29 mouse cellular contexts compared by ENCODE assay signal in genomic region chr14:21455654-21456350, GRCm38 (mm10). TPM values are rescaled to one million over a fixed set of nuclear protein-coding genes. Genes with fewer than 3 reads are reported as not detected.
A peak's percentile ranks its signal among the peaks of the same experiment; 100 is the strongest.
DNase-seq lines count a peak whose midpoint lies in the region; ATAC-seq and TF ChIP-seq lines count a peak whose summit lies in the region.
"Had no signal": no experiment of that assay in that cellular context is flagged by ENCODE, and none has a peak within 500 bp of the region (broad histone marks: within the 10 kb centered on the region; RNA-seq: fewer than 3 reads in every experiment).

No protein-coding gene starts in this region.

- no peaks in the 10 kb centered on the region for H3K4me1 ChIP-seq in kidney, embryonic 16.5 days (ENCODE audit: insufficient read depth, low read length)
- no peaks in the 10 kb centered on the region for H3K4me1 ChIP-seq in intestine, embryonic 15.5 days (replicated peaks)
- H3K4me1 ChIP-seq in intestine, postnatal 0 days (replicated peaks; ENCODE audit: control insufficient read depth, insufficient read depth, low read length): 0 out of 2 replicates have a peak, but pooled peaks cover 5% of the 10 kb centered on the region
- no peaks in the 10 kb centered on the region for H3K4me1 ChIP-seq in stomach, postnatal 0 days (replicated peaks; ENCODE audit: control insufficient read depth, insufficient read depth)
- H3K4me1 ChIP-seq in forebrain, postnatal 0 days (ENCODE audit: insufficient read depth): no peaks in the 10 kb centered on the region
- H3K4me1 ChIP-seq: forebrain, embryonic 12.5 days; forebrain, embryonic 15.5 days had no signal

- no peaks in the 10 kb centered on the region for H3K9me3 ChIP-seq in kidney, embryonic 16.5 days (ENCODE audit: low read length)
- no peaks in the 10 kb centered on the region for H3K9me3 ChIP-seq in intestine, embryonic 15.5 days
- H3K9me3 ChIP-seq in intestine, postnatal 0 days (ENCODE audit: control insufficient read depth): no peaks in the 10 kb centered on the region
- H3K9me3 ChIP-seq in stomach, postnatal 0 days (ENCODE audit: control insufficient read depth, low read length): no peaks in the 10 kb centered on the region
- H3K9me3 ChIP-seq in forebrain, postnatal 0 days (ENCODE audit: low read length): no peaks in the 10 kb centered on the region
- H3K9me3 ChIP-seq: embryonic facial prominence, embryonic 10.5 days; embryonic facial prominence, embryonic 13.5 days; forebrain, embryonic 12.5 days; forebrain, embryonic 15.5 days; G1E; heart, embryonic 10.5 days; heart, embryonic 13.5 days had no signal

- 90% methylated on average over 7 of the region's 7 CpGs for WGBS in kidney, embryonic 16.5 days
- 85% methylated on average over 7 of the region's 7 CpGs for WGBS in intestine, embryonic 15.5 days
- 72% methylated on average over 7 of the region's 7 CpGs for WGBS in intestine, postnatal 0 days
- 86% methylated on average over 7 of the region's 7 CpGs for WGBS in stomach, postnatal 0 days
- WGBS in forebrain, postnatal 0 days: 94% methylated on average over 7 of the region's 7 CpGs

- ATAC-seq in kidney, embryonic 16.5 days (ENCODE audit: low FRiP score, low TSS enrichment): no peak
- ATAC-seq in intestine, embryonic 15.5 days: peak; percentile 61; the same call in 1 of the 2 replicates
- ATAC-seq in intestine, postnatal 0 days: peak; percentile 80
- ATAC-seq in stomach, postnatal 0 days (ENCODE audit: low FRiP score, low TSS enrichment): peak; percentile 81
- no peak for ATAC-seq in forebrain, postnatal 0 days
- ATAC-seq: forebrain, embryonic 15.5 days; Patski had no signal

- no peak overlapping the region for H3K27ac ChIP-seq in kidney, embryonic 16.5 days (ENCODE audit: low read length)
- H3K27ac ChIP-seq in intestine, embryonic 15.5 days: no peak overlapping the region
- H3K27ac ChIP-seq in intestine, postnatal 0 days (ENCODE audit: low read depth, low read length): peak overlapping the region; percentile 46; the same call in 1 of the 2 replicates
- H3K27ac ChIP-seq in stomach, postnatal 0 days (replicated peaks): no peak overlapping the region
- no peak overlapping the region for H3K27ac ChIP-seq in forebrain, postnatal 0 days (ENCODE audit: low read depth, low read length)
- H3K27ac ChIP-seq: embryonic facial prominence, embryonic 10.5 days; embryonic facial prominence, embryonic 13.5 days; forebrain, embryonic 12.5 days; forebrain, embryonic 15.5 days; heart, adult 2 months; heart, embryonic 13.5 days; hindbrain, embryonic 14.5 days had no signal

- H3K36me3 ChIP-seq in kidney, embryonic 16.5 days (ENCODE audit: insufficient read depth, low read length): no peaks in the 10 kb centered on the region
- no peaks in the 10 kb centered on the region for H3K36me3 ChIP-seq in intestine, embryonic 15.5 days
- H3K36me3 ChIP-seq in intestine, postnatal 0 days (ENCODE audit: control insufficient read depth, insufficient read depth): 0 out of 2 replicates have a peak, but pooled peaks cover 1% of the 10 kb centered on the region
- H3K36me3 ChIP-seq in stomach, postnatal 0 days (ENCODE audit: control insufficient read depth, insufficient read depth, low read length): no peaks in the 10 kb centered on the region
- H3K36me3 ChIP-seq in forebrain, postnatal 0 days (ENCODE audit: insufficient read depth): no peaks in the 10 kb centered on the region
- H3K36me3 ChIP-seq: embryonic facial prominence, embryonic 10.5 days; embryonic facial prominence, embryonic 13.5 days; forebrain, embryonic 12.5 days; forebrain, embryonic 15.5 days; heart, embryonic 10.5 days; heart, embryonic 13.5 days had no signal

- no peaks in the 10 kb centered on the region for H3K27me3 ChIP-seq in kidney, embryonic 16.5 days (ENCODE audit: insufficient read depth, low read length)
- no peaks in the 10 kb centered on the region for H3K27me3 ChIP-seq in intestine, embryonic 15.5 days (replicated peaks)
- H3K27me3 ChIP-seq in intestine, postnatal 0 days (replicated peaks; ENCODE audit: control insufficient read depth, insufficient read depth, low read length): no peaks in the 10 kb centered on the region
- H3K27me3 ChIP-seq in stomach, postnatal 0 days (ENCODE audit: control insufficient read depth, insufficient read depth, low read length): no peaks in the 10 kb centered on the region
- no peaks in the 10 kb centered on the region for H3K27me3 ChIP-seq in forebrain, postnatal 0 days (ENCODE audit: insufficient read depth, low read length)
- H3K27me3 ChIP-seq: CH12.LX; embryonic facial prominence, embryonic 13.5 days; forebrain, embryonic 12.5 days; forebrain, embryonic 15.5 days; heart, embryonic 13.5 days; Patski had no signal

- no peak for TF ChIP-seq EP300 in stomach, postnatal 0 days (optimal IDR thresholded peaks at IDR 0.05)

- peak; percentile 7 for DNase-seq in kidney, adult 9 months
- peak; percentile 47 for DNase-seq in stomach, postnatal 0 days (ENCODE audit: low spot score)
- no peak for DNase-seq in forebrain, postnatal 0 days
- no peak for DNase-seq in layer of hippocampus, adult 11-12 months (ENCODE audit: low spot score)
- DNase-seq: B cell, adult 2 months; cerebellum, adult 11-12 months; cerebellum, adult 8-10 months; cerebellum, postnatal 10 days; cerebellum, postnatal 36 days; embryo, embryonic 11 days; gastrocnemius, postnatal 10 days; gastrocnemius, postnatal 36 days; heart, adult 2 months; heart, postnatal 14 days; heart, postnatal 4 days had no signal

- H3K4me3 ChIP-seq in kidney, embryonic 16.5 days (ENCODE audit: low read length): no peak overlapping the region
- no peak overlapping the region for H3K4me3 ChIP-seq in intestine, embryonic 15.5 days (replicated peaks)
- no peak overlapping the region for H3K4me3 ChIP-seq in intestine, postnatal 0 days (ENCODE audit: low read depth, low read length)
- H3K4me3 ChIP-seq in stomach, postnatal 0 days (ENCODE audit: low read depth, low read length): no peak overlapping the region
- no peak overlapping the region for H3K4me3 ChIP-seq in forebrain, postnatal 0 days (ENCODE audit: low read depth, low read length)
- H3K4me3 ChIP-seq: embryonic facial prominence, embryonic 10.5 days; embryonic facial prominence, embryonic 13.5 days; erythroblast, embryonic 14.5 days; forebrain, embryonic 12.5 days; forebrain, embryonic 15.5 days; heart, adult 2 months; heart, embryonic 10.5 days; heart, embryonic 13.5 days had no signal

- no peak for TF ChIP-seq CTCF in intestine, postnatal 0 days (IDR thresholded peaks at IDR 0.05; ENCODE audit: low read depth)
- TF ChIP-seq CTCF in stomach, postnatal 0 days (IDR thresholded peaks at IDR 0.05; ENCODE audit: low read depth): no peak
- TF ChIP-seq CTCF in forebrain, postnatal 0 days (IDR thresholded peaks at IDR 0.05; ENCODE audit: low read depth): no peak

- H3K4me2 ChIP-seq in kidney, embryonic 16.5 days (replicated peaks; ENCODE audit: low read depth, low read length): no peak overlapping the region
- H3K4me2 ChIP-seq in intestine, embryonic 15.5 days (replicated peaks): no peak overlapping the region
- H3K4me2 ChIP-seq in intestine, postnatal 0 days (replicated peaks; ENCODE audit: low read depth): no peak overlapping the region
- H3K4me2 ChIP-seq in stomach, postnatal 0 days (replicated peaks; ENCODE audit: low read depth): no peak overlapping the region
- no peak overlapping the region for H3K4me2 ChIP-seq in forebrain, postnatal 0 days (ENCODE audit: low read depth)
- H3K4me2 ChIP-seq: embryonic facial prominence, embryonic 13.5 days; forebrain, embryonic 12.5 days; forebrain, embryonic 15.5 days; heart, embryonic 13.5 days; hindbrain, embryonic 14.5 days had no signal

- H3K9ac ChIP-seq in kidney, embryonic 16.5 days (replicated peaks; ENCODE audit: low read length): no peak overlapping the region
- H3K9ac ChIP-seq in intestine, embryonic 15.5 days: no peak overlapping the region
- H3K9ac ChIP-seq in intestine, postnatal 0 days (ENCODE audit: low read depth, low read length): no peak overlapping the region
- no peak overlapping the region for H3K9ac ChIP-seq in stomach, postnatal 0 days (ENCODE audit: low read length)
- no peak overlapping the region for H3K9ac ChIP-seq in forebrain, postnatal 0 days
- H3K9ac ChIP-seq: embryonic facial prominence, embryonic 13.5 days; forebrain, embryonic 12.5 days; forebrain, embryonic 15.5 days; heart, embryonic 13.5 days; hindbrain, embryonic 14.5 days had no signal

RNA-seq across cellular contexts. Expression of gene Kat6b, which starts 25.4 kb away (rescaled TPM):
- polyA plus RNA-seq in kidney, embryonic 16.5 days (2015; fragmentation: Nextera tagmentation; extraction: Ambion mirVana): 12.0 and 15.7 TPM in 2 replicates
- polyA plus RNA-seq in intestine, embryonic 15.5 days (2015; fragmentation: Nextera tagmentation; extraction: Ambion mirVana): 10.6 and 11.4 TPM in 2 replicates
- 4.8 and 5.5 TPM in 2 replicates for polyA plus RNA-seq in intestine, postnatal 0 days (2015; fragmentation: Nextera tagmentation; extraction: Ambion mirVana)
- polyA plus RNA-seq in stomach, postnatal 0 days (2015; fragmentation: Nextera tagmentation; extraction: Ambion mirVana): 4.0 and 5.1 TPM in 2 replicates
- 29.9 and 35.8 TPM in 2 replicates for total RNA-seq in forebrain, postnatal 0 days (2014; rRNA removed)
- 10.0 and 16.9 TPM in 2 replicates for polyA plus RNA-seq in forebrain, postnatal 0 days (2015; fragmentation: Nextera tagmentation; extraction: Ambion mirVana)

Comparison
In these comparisons a context has a peak if more than half of its experiments do, and no peak if none do; other contexts are left out.
1. DNase-seq: peak in kidney, adult 9 months (single experiment) and stomach, postnatal 0 days (single experiment); none in forebrain, postnatal 0 days (single experiment) and layer of hippocampus, adult 11-12 months (single experiment).
2. ATAC-seq: peak in intestine, embryonic 15.5 days (single experiment), intestine, postnatal 0 days (single experiment) and stomach, postnatal 0 days (single experiment); none in kidney, embryonic 16.5 days (single experiment) and forebrain, postnatal 0 days (single experiment).